Mouse (Mus musculus) gastrocnemius, adult 18-20 months (tissue): ENCODE measurements around the gene Sdr39u1. TPM values are rescaled to one million over a fixed set of nuclear protein-coding genes. Genes with fewer than 3 reads are reported as not detected.

Experiments used
- DNase-seq: peaks from one replicate; pipeline ENCODE4 v3.0.0; 2021; ENCODE audit warnings: low spot score
- total RNA-seq, 2 experiments: library from RNA; stranded (reverse); gene quantifications; 2 replicates each; pipeline ENCODE4 v1.2.3; 2021

Gene Sdr39u1
- total RNA-seq, 2 experiments from 2014 or later: 125 to 126 TPM

- DNase-seq: no peak
Measured at GRCm38 (mm10) chr14:55855101-55855561, 45.0 kb downstream of the Sdr39u1 start.

GRCm38 (mm10) chr14:55854406-55855100 is 45.5 kb downstream of the Sdr39u1 start:
- no peak for DNase-seq

GRCm38 (mm10) chr14:55853621-55854285 is 46.3 kb downstream of the Sdr39u1 start, which contains the start of gene Nynrin:
Gene Nynrin, plus strand, starts transcription at chr14:55854010.
- DNase-seq: peak; percentile 53

- DNase-seq: no peak
Measured at GRCm38 (mm10) chr14:55852646-55853551, 47.2 kb downstream of the Sdr39u1 start.

GRCm38 (mm10) chr14:55850885-55851284 is 49.2 kb downstream of the Sdr39u1 start:
- DNase-seq: no peak

Other genes with a start within 250 kb of the Sdr39u1 start
- 10 to 100 TPM; 20.9 to 22.2 TPM for gene Mdp1, start 239.8 kb downstream of the Sdr39u1 start, total RNA-seq
- gene Gmpr2, start 228.4 kb downstream of the Sdr39u1 start, total RNA-seq: 1 to 10 TPM; 2.1 to 2.4 TPM
- 100 to 1,000 TPM; 188 to 201 TPM for gene Nedd8, start 228.2 kb downstream of the Sdr39u1 start, total RNA-seq
- gene Tinf2, start 218.5 kb downstream of the Sdr39u1 start, total RNA-seq: 10 to 100 TPM; 12.1 to 15.7 TPM
- gene Tgm1, start 186.4 kb downstream of the Sdr39u1 start, total RNA-seq: under 1 TPM in 1 of 2 experiments, not detected in 1; 0.17 TPM
- 10 to 100 TPM; 10.4 to 11.5 TPM for gene Rabggta, start 178.0 kb downstream of the Sdr39u1 start, total RNA-seq
- gene Dhrs1, start 154.6 kb downstream of the Sdr39u1 start, total RNA-seq: 10 to 100 TPM; 29.5 to 32.1 TPM
- gene Nop9, start 154.6 kb downstream of the Sdr39u1 start, total RNA-seq: 1 to 10 TPM; 9.0 to 9.4 TPM
- gene Cideb, start 141.8 kb downstream of the Sdr39u1 start, total RNA-seq: not detected
- not detected for gene Ltb4r2, start 138.9 kb downstream of the Sdr39u1 start, total RNA-seq
- under 1 TPM; 0.16 to 0.17 TPM for gene Ltb4r1, start 134.3 kb downstream of the Sdr39u1 start, total RNA-seq
- gene Adcy4, start 116.2 kb downstream of the Sdr39u1 start, total RNA-seq: 1 to 10 TPM; 3.8 to 9.1 TPM
- gene Ripk3, start 111.4 kb downstream of the Sdr39u1 start, total RNA-seq: 1 to 10 TPM; 1.6 to 2.5 TPM
- gene Nfatc4, start 77.1 kb downstream of the Sdr39u1 start, total RNA-seq: 1 to 10 TPM; 1.5 to 3.3 TPM
- 1 to 10 TPM; 1.2 to 1.8 TPM for gene Nynrin, start 46.3 kb downstream of the Sdr39u1 start, total RNA-seq
- gene Cbln3, start 15.9 kb downstream of the Sdr39u1 start, total RNA-seq: not detected
- 1 to 10 TPM; 5.4 to 5.5 TPM for gene Khnyn, start 15.3 kb downstream of the Sdr39u1 start, total RNA-seq
- 1 to 10 TPM; 3.2 to 3.3 TPM for gene Cma1, start 44.4 kb upstream of the Sdr39u1 start, total RNA-seq
- gene Cma2, start 50.7 kb upstream of the Sdr39u1 start, total RNA-seq: not detected
- gene Mcpt1, start 117.7 kb upstream of the Sdr39u1 start, total RNA-seq: not detected
- not detected for gene Mcpt9, start 130.2 kb upstream of the Sdr39u1 start, total RNA-seq
- gene Mcpt2, start 141.7 kb upstream of the Sdr39u1 start, total RNA-seq: not detected
- 1 to 10 TPM; 2.1 to 4.6 TPM for gene Mcpt4, start 162.0 kb upstream of the Sdr39u1 start, total RNA-seq
- not detected for gene Mcpt8, start 185.0 kb upstream of the Sdr39u1 start, total RNA-seq
- gene Ctsg, start 202.3 kb upstream of the Sdr39u1 start, total RNA-seq: not detected
- gene Gzme, start 220.3 kb upstream of the Sdr39u1 start, total RNA-seq: not detected
- not detected for gene Gzmd, start 232.3 kb upstream of the Sdr39u1 start, total RNA-seq